Mouse (Mus musculus): Measurements from ENCODE around the gene Mrps11.

The Mrps11 gene

DNA sequence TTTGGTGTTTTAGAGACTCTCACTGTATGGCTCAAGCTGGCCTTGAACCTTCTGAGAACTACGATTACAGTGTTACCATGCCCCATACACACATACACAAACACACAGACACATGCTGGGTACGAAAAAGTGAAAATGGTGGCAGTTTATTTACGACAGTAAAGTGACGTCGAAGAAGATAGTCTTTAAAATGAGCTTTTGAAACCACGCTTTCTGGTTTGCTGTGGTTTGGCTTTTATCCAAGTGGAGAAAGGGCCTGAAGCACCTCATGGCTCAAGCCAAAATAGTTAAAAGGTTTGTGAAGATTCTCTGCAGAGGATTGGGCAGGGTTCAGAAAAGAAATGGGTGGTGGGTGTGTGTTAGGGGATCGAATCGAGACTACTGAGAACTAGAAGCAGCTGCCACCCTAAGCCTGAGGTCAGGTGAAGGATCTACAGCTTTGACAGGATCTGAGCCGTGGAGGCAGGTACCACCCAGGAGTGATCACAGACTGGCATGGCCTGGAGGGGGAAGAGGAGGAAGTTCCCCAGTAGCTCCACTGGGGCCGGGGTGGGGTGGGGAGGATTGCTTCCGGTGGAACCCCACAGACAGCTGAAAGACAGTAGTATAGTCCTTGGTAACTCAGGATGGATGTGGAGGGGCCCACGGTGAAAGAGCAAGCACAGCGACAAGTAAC, 11.1 kb downstream of the Mrps11 start:
- no peak for DNase-seq (ENCODE audit: extremely low spot score, low spot score)

DNA sequence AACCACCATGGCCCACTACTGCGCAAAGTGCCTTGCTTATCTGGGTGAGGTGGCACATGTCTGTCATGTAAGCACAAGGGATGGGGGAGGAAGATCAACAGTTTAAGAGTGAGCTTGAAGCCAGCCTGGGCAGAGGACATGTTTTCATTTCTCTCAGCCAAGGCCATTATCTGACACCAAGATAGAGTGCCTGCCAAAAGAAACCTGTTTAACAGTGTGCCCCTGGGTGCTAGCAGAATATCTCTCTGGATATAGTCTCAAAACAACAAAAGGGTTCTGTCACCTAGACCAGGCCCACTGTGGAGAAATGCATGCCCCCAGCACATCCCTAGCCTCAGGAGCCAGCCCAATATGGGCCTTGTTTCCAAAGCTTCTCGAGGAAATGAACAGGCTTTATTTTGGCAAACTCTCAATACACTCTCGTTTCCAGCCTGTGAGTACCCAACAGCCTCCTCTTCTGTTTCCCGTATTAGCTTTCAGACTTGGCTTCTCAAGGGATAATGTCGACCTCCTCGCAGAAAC, 11.7 kb downstream of the Mrps11 start:
- no peak for DNase-seq (ENCODE audit: extremely low spot score, low spot score)

DNA sequence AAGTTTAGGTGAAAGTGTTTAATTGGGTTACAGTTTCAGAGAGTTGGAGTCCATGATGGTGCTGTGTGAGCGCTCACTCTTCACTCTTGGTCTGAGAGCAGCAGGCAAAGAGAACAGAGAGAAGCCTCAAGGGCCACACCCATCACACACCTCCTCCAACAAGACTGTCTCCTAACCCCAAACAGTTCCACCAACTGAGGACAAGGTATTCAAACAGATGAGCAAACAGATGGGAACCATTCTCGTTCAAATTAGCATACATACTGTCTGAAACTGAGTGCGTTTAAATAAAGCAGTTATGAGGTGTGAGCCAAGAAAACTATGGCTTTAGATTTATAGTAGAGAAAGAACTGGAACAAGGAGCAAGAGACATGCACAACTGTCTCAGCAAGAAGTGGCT, 13.7 kb downstream of the Mrps11 start:
- no peak for DNase-seq (ENCODE audit: extremely low spot score, low spot score)

DNA sequence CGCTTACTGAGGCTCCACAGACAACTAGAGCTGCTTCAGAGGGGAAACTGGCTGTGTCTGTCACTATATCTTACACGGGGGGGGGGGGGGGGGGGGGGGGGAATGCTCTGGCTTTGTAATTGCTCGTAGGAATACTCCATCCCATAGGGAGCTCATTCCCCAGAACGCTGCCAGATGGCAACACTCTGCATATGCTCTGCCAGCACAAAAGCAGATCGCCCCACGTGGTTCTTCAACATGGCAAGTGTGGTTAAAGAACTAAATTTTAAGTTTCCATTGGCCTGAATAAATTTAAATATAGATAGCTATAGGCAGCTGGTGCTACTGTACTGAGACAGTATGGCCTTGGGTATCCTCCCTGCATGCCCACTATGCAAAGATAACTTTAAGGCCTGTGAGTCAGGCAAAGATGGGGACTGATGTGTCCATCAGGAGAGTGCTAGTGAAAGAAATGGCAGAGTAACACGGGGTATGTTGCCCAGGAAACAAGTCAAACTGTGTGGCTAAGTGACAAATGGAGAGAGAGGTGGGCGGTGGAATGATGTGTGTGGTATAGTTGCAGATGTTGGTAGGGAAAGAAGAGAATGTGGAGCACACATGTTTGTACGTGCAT, 15.0 kb downstream of the Mrps11 start:
- no peak for DNase-seq (ENCODE audit: extremely low spot score, low spot score)

DNA sequence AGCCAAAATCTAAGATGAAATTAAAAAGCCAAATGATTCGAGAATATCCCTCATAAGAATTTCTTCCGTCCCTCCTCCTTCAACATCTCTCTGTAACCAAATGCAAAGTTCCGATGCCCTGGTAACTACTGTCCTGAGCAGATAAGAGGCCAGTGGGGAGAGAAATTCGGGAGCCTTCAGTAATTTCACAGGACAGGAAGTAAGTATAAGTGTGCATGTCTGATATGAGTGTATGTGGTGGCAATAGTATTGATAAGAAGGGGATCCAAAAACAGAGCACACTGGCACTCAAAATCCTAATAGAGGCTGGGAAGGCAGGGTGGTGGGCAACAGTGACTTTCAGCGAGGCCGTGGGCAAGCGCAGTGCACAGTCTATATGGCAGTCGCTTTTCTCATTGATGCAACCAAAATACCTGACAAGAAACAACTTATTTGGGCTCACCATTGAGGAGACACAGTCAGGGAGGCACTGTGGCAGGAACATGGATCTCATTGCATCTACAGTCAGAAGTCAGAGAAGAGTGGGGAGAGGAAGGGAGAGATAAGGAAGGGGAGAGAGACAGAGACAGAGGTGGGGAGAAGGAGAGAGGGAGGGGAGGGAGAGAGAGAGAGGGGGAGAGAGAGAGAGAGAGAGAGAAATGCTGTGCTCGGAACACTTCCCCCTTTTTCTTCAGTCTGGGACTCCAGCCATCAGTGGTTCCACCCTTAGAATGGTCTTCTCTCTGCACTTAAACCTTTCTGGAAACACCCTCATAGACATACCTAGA, 17.0 kb downstream of the Mrps11 start:
- DNase-seq (ENCODE audit: extremely low spot score, low spot score): no peak

DNA sequence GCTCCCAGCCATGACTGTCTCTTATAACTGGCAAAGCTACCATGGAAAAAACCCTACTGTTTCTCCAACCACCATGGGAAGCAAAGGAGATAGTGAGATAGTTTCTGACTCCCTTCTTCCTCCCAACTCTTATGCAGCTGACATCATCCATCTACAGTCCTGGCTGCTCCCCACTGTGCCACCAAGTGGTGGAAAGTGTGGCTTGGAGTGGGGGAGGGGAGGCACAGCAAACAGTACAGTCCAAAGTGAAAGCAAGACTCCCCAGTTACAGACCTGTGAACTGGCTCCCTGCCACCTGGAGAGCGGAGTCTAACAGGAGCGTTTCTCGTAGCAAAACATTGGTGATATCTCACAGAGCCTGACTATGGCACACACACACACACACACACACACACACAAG, 20.9 kb downstream of the Mrps11 start:
- no peak for DNase-seq (ENCODE audit: extremely low spot score, low spot score)

DNA sequence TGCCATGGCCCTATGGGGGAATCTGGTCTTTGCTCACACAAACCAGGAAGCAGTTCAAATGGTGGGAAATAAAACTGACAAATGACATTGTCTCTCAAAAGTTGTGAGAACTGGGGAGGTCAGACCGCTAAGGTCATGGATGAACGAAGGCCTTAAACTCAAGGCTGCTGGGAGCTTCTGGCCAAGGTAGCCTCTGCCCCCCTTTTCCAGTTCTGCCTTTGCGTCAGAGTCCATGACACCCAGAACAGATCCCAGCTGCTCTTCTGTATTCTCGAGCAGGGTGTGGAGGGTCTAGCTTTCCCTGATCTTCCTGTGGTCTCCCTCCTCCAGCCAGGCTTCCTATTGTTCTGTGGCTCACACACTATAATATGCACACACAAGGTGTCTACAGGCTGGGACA, 24.3 kb downstream of the Mrps11 start:
- no peak for DNase-seq (ENCODE audit: extremely low spot score, low spot score)

DNA sequence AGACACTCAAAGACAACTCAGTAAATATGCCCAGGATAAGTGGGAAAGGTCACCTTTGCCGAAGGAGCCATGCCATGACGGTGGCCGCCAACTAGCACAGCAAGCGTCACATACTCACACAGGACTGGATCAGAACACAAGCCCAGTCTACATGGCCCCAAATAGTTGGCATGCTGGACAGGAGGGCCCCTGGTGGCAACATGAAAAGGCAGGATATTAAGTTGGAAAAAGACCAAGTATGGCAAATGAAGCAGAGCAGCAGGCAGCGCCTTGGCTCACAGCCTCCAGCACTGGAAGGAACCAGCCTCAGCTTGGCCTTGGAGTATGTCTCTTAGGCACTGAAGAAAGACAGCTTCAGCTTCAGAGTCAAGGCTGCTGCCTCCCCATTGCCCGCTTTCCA, 30.9 kb downstream of the Mrps11 start:
- no peak for DNase-seq (ENCODE audit: extremely low spot score, low spot score)

DNA sequence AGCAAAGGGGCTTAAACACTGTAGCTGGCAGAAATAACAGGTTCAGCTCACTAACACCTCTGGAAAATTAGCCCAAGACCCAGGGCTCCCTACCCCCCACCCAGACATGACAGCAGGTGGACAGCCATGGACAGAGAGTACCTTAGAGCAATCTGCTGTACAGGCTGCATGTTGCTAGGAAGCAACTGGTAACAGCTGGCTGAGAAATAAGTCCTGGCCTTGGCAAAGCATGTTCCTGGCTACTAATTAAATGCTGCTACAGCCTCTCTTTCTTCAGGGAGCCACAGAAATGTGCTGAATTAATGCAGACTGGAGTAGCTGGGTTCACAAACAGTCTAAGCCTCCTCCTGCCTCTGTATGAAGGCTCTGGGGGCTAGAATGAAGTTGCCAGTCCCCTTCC, 31.8 kb downstream of the Mrps11 start:
- no peak for DNase-seq (ENCODE audit: extremely low spot score, low spot score)

DNA sequence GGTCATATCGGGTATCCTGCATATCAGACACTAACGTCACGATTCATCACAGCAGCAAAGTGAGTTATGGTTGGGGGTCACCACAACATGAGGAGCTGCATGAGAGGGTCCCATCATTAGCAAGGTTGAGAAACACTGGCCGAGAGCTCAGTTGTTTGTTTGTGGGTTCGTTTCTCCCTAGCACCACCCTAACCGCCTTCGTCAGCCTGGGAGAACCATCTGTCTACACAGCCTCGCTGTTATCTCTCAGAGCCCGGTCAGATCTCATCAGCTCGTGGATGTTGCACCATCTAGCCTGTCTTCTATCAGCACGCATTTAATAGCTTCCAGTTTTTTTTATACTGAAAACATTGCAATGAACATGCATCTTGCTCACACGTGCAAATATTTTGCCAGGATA, 35.4 kb downstream of the Mrps11 start:
- no peak for DNase-seq (ENCODE audit: extremely low spot score, low spot score)

DNA sequence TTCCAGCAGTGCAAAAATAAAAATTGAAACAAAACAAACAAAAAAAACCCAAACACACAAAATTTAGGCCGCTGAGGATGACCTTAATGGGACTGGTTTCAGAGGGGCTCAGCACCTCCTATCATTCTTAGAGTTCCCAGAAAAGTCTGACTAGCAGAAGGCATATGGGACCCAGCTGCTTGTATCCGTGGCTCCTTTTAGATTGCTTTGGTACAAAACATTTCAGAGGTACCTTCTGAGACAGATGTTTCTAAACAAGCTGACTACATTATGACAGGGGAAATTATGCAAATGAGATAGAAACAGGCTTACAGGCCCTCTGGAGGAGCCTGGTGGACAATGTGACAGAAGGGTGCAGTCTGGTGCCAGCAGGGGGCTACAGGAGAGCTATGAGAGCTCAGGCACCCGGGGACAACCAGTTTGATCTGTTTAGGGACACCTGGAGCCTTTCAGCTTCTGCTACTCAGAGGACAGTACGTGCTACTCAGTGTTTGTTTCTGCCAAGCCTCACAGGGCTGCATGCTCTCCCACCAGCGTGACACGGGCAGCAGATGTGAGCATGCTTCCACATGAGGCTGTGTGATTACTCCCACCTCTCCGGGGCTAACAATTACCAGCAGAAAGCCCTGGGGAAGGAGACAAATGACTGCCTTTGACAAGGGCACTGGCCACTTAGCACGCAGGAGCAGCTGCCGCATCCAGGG, 43.9 kb downstream of the Mrps11 start:
- DNase-seq (ENCODE audit: extremely low spot score, low spot score): peak; percentile 40

DNA sequence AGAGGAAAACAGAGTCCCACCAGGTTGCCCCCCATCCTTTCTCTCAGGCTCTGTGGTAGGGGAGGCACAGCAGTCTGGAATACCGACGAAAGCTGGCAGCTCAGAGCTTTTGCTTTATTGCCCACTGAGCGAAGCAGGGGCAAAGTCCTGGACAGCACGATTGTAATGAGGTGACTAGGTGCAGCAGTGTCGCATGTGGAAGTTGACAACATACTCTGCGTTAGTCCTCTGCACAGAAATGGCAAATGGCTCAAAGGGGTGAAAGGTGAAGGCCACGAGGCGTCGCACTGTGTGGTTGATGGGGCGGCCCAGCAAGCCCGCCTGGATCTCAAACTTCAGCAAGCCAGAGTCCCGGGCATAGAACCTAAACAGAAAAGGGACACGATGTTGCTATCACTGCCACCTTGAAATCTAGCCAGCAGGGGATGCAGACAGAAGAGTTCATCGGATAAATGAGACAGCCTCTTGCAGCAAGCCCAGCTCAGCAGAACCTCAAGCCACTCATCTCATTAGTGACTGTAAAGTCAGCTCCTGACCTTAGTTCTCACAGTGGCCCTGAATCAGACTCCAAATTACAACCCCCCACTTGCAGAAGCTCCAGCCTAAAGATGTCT, 44.9 kb downstream of the Mrps11 start:
- DNase-seq (ENCODE audit: extremely low spot score, low spot score): no peak

DNA sequence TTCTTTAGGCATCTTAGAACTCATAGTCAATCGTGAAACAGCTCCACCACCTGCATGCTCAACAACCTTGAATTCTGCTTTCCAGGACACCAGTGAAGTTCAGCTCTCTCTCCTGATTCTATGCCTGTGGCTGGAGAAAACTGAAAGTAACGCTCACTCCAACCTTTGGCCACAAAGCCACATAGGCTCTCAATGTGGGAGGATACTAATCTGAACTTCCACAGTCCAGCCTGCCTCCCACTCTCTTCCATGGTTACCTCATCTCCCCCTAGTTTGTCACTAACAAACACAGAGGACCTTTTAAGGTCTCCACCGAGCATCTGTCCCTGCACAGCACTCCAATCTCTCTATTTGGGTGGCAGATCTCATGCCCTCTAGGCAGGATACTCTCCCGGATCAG, 52.7 kb downstream of the Mrps11 start:
- no peak for DNase-seq (ENCODE audit: extremely low spot score, low spot score)

DNA sequence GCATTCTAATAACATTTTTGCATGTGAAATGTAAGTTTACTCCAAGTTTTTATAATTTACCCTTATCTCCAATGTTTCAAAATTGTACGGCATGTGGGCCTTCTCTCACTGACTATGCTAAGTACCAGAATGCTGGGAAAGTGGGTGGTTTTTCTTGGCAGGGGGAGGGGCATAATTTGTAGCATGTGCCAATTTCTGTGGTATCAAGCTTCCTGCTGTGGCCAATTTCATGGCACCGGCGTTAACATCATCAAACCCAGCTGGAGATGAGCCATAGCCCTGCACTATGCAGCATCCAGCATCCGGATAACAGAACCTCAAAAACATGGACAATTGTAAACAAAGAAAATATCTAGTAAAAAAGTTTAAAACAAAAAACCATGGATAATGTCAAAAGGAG, 54.3 kb downstream of the Mrps11 start:
- DNase-seq (ENCODE audit: extremely low spot score, low spot score): no peak

DNA sequence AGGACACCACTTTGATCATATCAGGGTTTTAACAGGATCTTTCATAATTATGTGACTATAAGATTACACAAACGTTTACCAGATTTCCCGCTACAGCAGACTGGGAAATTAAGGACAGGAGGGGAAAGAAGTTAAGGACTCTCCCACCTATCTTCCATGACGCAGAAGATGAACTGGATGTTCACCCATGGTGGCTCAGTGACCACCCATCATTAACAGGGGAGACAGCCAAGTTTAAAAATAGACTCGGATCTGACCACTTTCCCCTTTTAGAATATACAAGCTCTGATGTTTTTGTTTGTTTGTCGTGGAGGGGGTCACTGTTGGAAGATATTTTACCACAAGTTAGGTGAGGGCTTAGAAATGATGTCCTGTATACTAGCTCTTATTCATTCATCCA, 58.7 kb downstream of the Mrps11 start:
- no peak for DNase-seq (ENCODE audit: extremely low spot score, low spot score)
